In genomic region chr7:30553021-30553589, GRCm38 (mm10) we compare ENCODE assay signal across 8 mouse cellular contexts. TPM values are rescaled to one million over a fixed set of nuclear protein-coding genes. Genes with fewer than 3 reads are reported as not detected.
DNase-seq lines count a peak whose midpoint lies in the region; ATAC-seq and TF ChIP-seq lines count a peak whose summit lies in the region.

No protein-coding gene starts in this region.

- H3K9ac ChIP-seq in intestine, embryonic 14.5 days (ENCODE audit: low read length): peak overlapping the region; percentile 69
- H3K9ac ChIP-seq in liver, embryonic 15.5 days: peak overlapping the region; percentile 91

- H3K4me3 ChIP-seq in left cerebral cortex, adult 2 months: peak overlapping the region; percentile 61
- H3K4me3 ChIP-seq in intestine, embryonic 14.5 days (ENCODE audit: low read depth, low read length): peak overlapping the region; percentile 78
- H3K4me3 ChIP-seq in liver, embryonic 15.5 days (replicated peaks): peak overlapping the region; percentile 72
- H3K4me3 ChIP-seq in olfactory bulb, adult 2 months (ENCODE audit: insufficient read depth, low read depth, low read length): peak overlapping the region; percentile 44

- H3K4me1 ChIP-seq in intestine, embryonic 14.5 days (replicated peaks; ENCODE audit: control insufficient read depth, insufficient read depth, low read length): peaks cover 8% of the 10 kb centered on the region
- peaks cover 39% of the 10 kb centered on the region for H3K4me1 ChIP-seq in liver, embryonic 15.5 days (replicated peaks)
- peaks cover 18% of the 10 kb centered on the region for H3K4me1 ChIP-seq in olfactory bulb, adult 2 months (ENCODE audit: control insufficient read depth, insufficient read depth, low read length)

- intact Hi-C loops in left cerebral cortex, adult 2 months (cut with DNase I): loop anchor here (2.0 kb wide), 1 partner anchor 62 kb away; no protein-coding TSS in a partner anchor
- intact Hi-C loops in left cerebral cortex, postnatal 4 days (cut with DNase I): no loop called here
- intact Hi-C loops in gastrocnemius, postnatal 36 days (cut with DNase I): no loop called here

- H3K9me3 ChIP-seq in intestine, embryonic 14.5 days (ENCODE audit: control insufficient read depth, low read length): no peaks in the 10 kb centered on the region
- H3K9me3 ChIP-seq in liver, embryonic 15.5 days (replicated peaks): no peaks in the 10 kb centered on the region

- peaks cover 32% of the 10 kb centered on the region for H3K36me3 ChIP-seq in intestine, embryonic 14.5 days (ENCODE audit: control insufficient read depth, insufficient read depth, low read length)
- H3K36me3 ChIP-seq in liver, embryonic 15.5 days (replicated peaks): peaks cover 47% of the 10 kb centered on the region

- DNase-seq in left cerebral cortex, adult 2 months (ENCODE audit: extremely low spot score in 1 of 2, low spot score in 2 of 2): no peak
- no peak for DNase-seq in left cerebral cortex, postnatal 4 days
- DNase-seq in cerebellum, postnatal 10 days: peak; percentile 71 to 72
- DNase-seq in gastrocnemius, postnatal 36 days: peak; percentile 55
- DNase-seq in intestine, embryonic 14.5 days (ENCODE audit: low spot score): peak; percentile 64
- DNase-seq in T-cell, adult 2 months (ENCODE audit: low spot score): no peak

- no peaks in the 10 kb centered on the region for H3K27me3 ChIP-seq in intestine, embryonic 14.5 days (replicated peaks; ENCODE audit: control insufficient read depth, insufficient read depth, low read length)
- H3K27me3 ChIP-seq in liver, embryonic 15.5 days: no peaks in the 10 kb centered on the region

- no peak for ATAC-seq in intestine, embryonic 14.5 days (replicated peaks; ENCODE audit: low FRiP score, low TSS enrichment, low read depth)
- no peak for ATAC-seq in liver, embryonic 15.5 days (ENCODE audit: insufficient read depth)

- no peak; the same call in 1 of the 2 replicates for TF ChIP-seq CTCF in left cerebral cortex, adult 2 months (IDR thresholded peaks at IDR 0.05)
- no peak for TF ChIP-seq CTCF in olfactory bulb, adult 2 months (IDR thresholded peaks at IDR 0.05; ENCODE audit: insufficient read depth, low read depth, low read length)

- 4% methylated on average over 23 of the region's 23 CpGs for WGBS in intestine, embryonic 14.5 days
- WGBS in liver, embryonic 15.5 days (ENCODE audit: insufficient replicate concordance): 4% methylated on average over 23 of the region's 23 CpGs
- WGBS in olfactory bulb, adult 2 months: under 1% methylated on average over 23 of the region's 23 CpGs

- TF ChIP-seq POLR2A in olfactory bulb, adult 2 months (IDR thresholded peaks at IDR 0.05; ENCODE audit: insufficient read depth, low read depth, low read length): no peak

- peak overlapping the region; percentile 79 for H3K27ac ChIP-seq in left cerebral cortex, adult 2 months
- peak overlapping the region; percentile 96; the same call in 1 of the 2 replicates for H3K27ac ChIP-seq in intestine, embryonic 14.5 days (ENCODE audit: low read depth)
- H3K27ac ChIP-seq in liver, embryonic 15.5 days (replicated peaks): peak overlapping the region; percentile 95
- peak overlapping the region; percentile 52 for H3K27ac ChIP-seq in olfactory bulb, adult 2 months (ENCODE audit: insufficient read depth, low read depth, low read length)

- H3K4me2 ChIP-seq in intestine, embryonic 14.5 days (ENCODE audit: low read length): peak overlapping the region; percentile 86
- H3K4me2 ChIP-seq in liver, embryonic 15.5 days: peak overlapping the region; percentile 97

RNA-seq across cellular contexts. Expression of gene Proser3, which starts 1.0 kb away (rescaled TPM):
- 1 to 10 TPM; 4.9 to 5.2 TPM for total RNA-seq in left cerebral cortex, adult 2 months (2021)
- total RNA-seq in left cerebral cortex, postnatal 4 days (2021): 10 to 100 TPM in 1 of 2 experiments, 1 to 10 TPM in 1; 7.6 to 10.1 TPM
- total RNA-seq in gastrocnemius, postnatal 36 days (2021): 1 to 10 TPM; 3.3 to 8.2 TPM
- polyA plus RNA-seq in intestine, embryonic 14.5 days (2014; fragmentation: Nextera tagmentation; extraction: Ambion mirVana): 15.2 and 15.7 TPM in 2 replicates
- 2.0 and 2.7 TPM in 2 replicates for polyA plus RNA-seq in liver, embryonic 15.5 days (2015; fragmentation: Nextera tagmentation; extraction: Ambion mirVana)
- polyA plus RNA-seq in olfactory bulb, adult 2 months (2012; ENCODE audit: insufficient read depth, insufficient read length, low replicate concordance, missing spikeins): not detected in 2 replicates

RNA-seq across cellular contexts. Expression of gene Hspb6, which starts 1.1 kb away (rescaled TPM):
- 1 to 10 TPM; 4.4 to 5.0 TPM for total RNA-seq in left cerebral cortex, adult 2 months (2021)
- total RNA-seq in left cerebral cortex, postnatal 4 days (2021): 1 to 10 TPM; 4.7 to 5.5 TPM
- total RNA-seq in gastrocnemius, postnatal 36 days (2021): 1,000 to 10,000 TPM; 1,132 to 1,502 TPM
- polyA plus RNA-seq in intestine, embryonic 14.5 days (2014; fragmentation: Nextera tagmentation; extraction: Ambion mirVana): 45.0 and 48.5 TPM in 2 replicates
- polyA plus RNA-seq in liver, embryonic 15.5 days (2015; fragmentation: Nextera tagmentation; extraction: Ambion mirVana): 4.9 and 5.3 TPM in 2 replicates
- not detected in 2 replicates for polyA plus RNA-seq in olfactory bulb, adult 2 months (2012; ENCODE audit: insufficient read depth, insufficient read length, low replicate concordance, missing spikeins)

RNA-seq across cellular contexts. Expression of gene Lin37, which starts 6.5 kb away (rescaled TPM):
- 10 to 100 TPM; 42.9 to 43.2 TPM for total RNA-seq in left cerebral cortex, adult 2 months (2021)
- total RNA-seq in left cerebral cortex, postnatal 4 days (2021): 10 to 100 TPM; 29.6 to 34.6 TPM
- 10 to 100 TPM in 1 of 2 experiments, 1 to 10 TPM in 1; 9.6 to 12.4 TPM for total RNA-seq in gastrocnemius, postnatal 36 days (2021)
- 36.9 and 38.5 TPM in 2 replicates for polyA plus RNA-seq in intestine, embryonic 14.5 days (2014; fragmentation: Nextera tagmentation; extraction: Ambion mirVana)
- polyA plus RNA-seq in liver, embryonic 15.5 days (2015; fragmentation: Nextera tagmentation; extraction: Ambion mirVana): 23.4 and 26.1 TPM in 2 replicates
- polyA plus RNA-seq in olfactory bulb, adult 2 months (2012; ENCODE audit: insufficient read depth, insufficient read length, low replicate concordance, missing spikeins): not detected in 2 replicates

RNA-seq across cellular contexts. Expression of gene U2af1l4, which starts 10.0 kb away (rescaled TPM):
- total RNA-seq in left cerebral cortex, adult 2 months (2021): 10 to 100 TPM; 67.4 to 74.4 TPM
- total RNA-seq in left cerebral cortex, postnatal 4 days (2021): 10 to 100 TPM; 50.6 to 56.7 TPM
- total RNA-seq in gastrocnemius, postnatal 36 days (2021): 10 to 100 TPM; 51.8 to 52.3 TPM
- polyA plus RNA-seq in intestine, embryonic 14.5 days (2014; fragmentation: Nextera tagmentation; extraction: Ambion mirVana): 92.3 and 94.5 TPM in 2 replicates
- polyA plus RNA-seq in liver, embryonic 15.5 days (2015; fragmentation: Nextera tagmentation; extraction: Ambion mirVana): 32.4 and 35.4 TPM in 2 replicates
- not detected in 2 replicates for polyA plus RNA-seq in olfactory bulb, adult 2 months (2012; ENCODE audit: insufficient read depth, insufficient read length, low replicate concordance, missing spikeins)

RNA-seq across cellular contexts. Expression of gene Gm49396, which starts 10.0 kb away (rescaled TPM):
- 1 to 10 TPM; 6.4 to 8.8 TPM for total RNA-seq in left cerebral cortex, adult 2 months (2021)
- 1 to 10 TPM; 5.9 to 6.3 TPM for total RNA-seq in left cerebral cortex, postnatal 4 days (2021)
- total RNA-seq in gastrocnemius, postnatal 36 days (2021): 1 to 10 TPM; 1.8 TPM
- polyA plus RNA-seq in intestine, embryonic 14.5 days (2014; fragmentation: Nextera tagmentation; extraction: Ambion mirVana): 7.7 and 9.1 TPM in 2 replicates
- 3.4 and 4.1 TPM in 2 replicates for polyA plus RNA-seq in liver, embryonic 15.5 days (2015; fragmentation: Nextera tagmentation; extraction: Ambion mirVana)
- polyA plus RNA-seq in olfactory bulb, adult 2 months (2012; ENCODE audit: insufficient read depth, insufficient read length, low replicate concordance, missing spikeins): not detected in 2 replicates

Comparison
In these comparisons a context has a peak if more than half of its experiments do, and no peak if none do; other contexts are left out.
1. DNase-seq: peak in cerebellum, postnatal 10 days (2 of 2), gastrocnemius, postnatal 36 days (2 of 2) and intestine, embryonic 14.5 days (single experiment); none in left cerebral cortex, adult 2 months (0 of 2), left cerebral cortex, postnatal 4 days (single experiment) and T-cell, adult 2 months (single experiment).
2. RNA of gene Hspb6, which starts 1.1 kb away (total RNA-seq): 1,132 to 1,502 TPM in gastrocnemius, postnatal 36 days; 4.7 to 5.5 TPM in left cerebral cortex, postnatal 4 days and 4.4 to 5.0 TPM in left cerebral cortex, adult 2 months; every median in the first group is over 100 times any median in the second.
3. Peak in every context shown above with its lines, with median percentiles within 50 percentile points of each other: H3K27ac ChIP-seq and H3K4me3 ChIP-seq.